Mouse (Mus musculus) CD4-positive, CD25-positive, alpha-beta regulatory T cell, adult 4 months (primary cell): ENCODE measurements around the gene C3. TPM values are rescaled to one million over a fixed set of nuclear protein-coding genes. Genes with fewer than 3 reads are reported as not detected.
A peak's percentile ranks its signal among the peaks of the same experiment; 100 is the strongest.

Experiments used
- ATAC-seq: one replicate; pipeline ENCODE4 v1.8.0; 2017
- polyA plus RNA-seq, 2 experiments: library from polyadenylated mRNA; unstranded; fragments of 100-300 nt; shearing (Covaris generic); gene quantifications; one replicate each; pipeline ENCODE4 v1.2.1; 2017

Gene C3
- 1 to 10 TPM in 1 of 2 experiments, under 1 TPM in 1; 0.85 to 1.3 TPM for polyA plus RNA-seq

DNA sequence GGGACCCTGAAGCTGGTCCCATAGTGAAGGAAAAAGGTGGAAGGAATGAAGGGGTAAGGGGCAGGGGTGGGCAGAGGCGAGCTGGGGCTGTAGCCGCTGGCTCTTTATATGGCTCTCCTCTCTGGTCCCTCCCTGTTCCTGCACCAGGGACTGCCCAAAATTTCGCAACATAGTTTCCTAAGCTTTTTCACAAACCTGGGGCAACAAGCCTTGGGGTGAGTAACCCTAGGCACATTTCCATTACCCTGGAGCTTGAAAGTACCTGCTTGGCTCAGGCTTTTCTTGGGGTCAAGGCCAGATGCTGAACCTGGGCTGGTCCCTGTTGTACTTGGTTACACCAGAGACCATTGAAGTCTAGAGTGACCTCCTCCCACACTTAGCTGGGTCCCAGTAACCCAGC, at the start of gene C3:
C3 (minus strand) TSS at position 123 of the 400 bp plus-strand sequence.
- ATAC-seq, result no peak

DNA sequence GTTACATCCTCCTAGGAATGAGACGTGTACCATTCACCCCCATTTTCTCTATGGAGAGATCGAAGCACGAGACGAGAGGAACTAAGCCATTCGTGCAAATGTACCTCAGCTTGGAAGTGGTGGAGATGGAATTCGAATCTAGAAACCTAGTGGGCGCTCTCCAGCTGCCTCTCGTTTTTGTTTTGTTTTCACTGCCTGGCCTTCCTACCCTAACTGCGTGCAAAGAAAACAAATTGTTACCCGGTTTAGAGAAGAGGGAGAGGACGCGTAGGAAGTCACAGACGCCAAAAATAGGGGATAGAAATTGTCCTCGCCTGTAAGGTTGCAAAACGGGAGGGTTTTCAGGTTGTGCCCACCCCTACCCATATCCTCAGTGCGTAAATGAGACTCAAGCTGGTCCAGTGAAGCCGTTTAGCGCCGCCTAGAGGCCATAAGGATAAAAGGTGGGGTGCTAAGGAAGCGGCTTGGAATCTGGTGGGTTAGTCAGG, 48.7 kb upstream of the C3 start:
- ATAC-seq, result peak; percentile 32

DNA sequence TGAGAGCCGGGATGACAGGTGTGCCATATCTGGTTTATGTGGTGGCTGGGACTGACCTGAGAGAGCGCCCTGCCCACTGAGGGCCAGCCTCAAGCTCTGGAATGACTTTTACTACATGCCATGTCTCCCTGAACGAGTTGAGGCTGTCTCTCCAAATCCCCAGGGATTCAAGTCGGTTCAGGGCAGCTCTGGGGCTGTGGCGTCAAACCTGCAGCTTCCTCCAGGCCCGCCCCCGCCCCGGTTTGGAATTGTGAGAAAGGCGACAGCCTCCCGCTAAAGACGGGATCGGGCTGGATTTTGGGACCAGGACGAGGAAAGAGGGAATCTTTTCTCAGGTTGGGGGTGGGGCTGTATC, 48.0 kb upstream of the C3 start:
- ATAC-seq, result no peak

DNA sequence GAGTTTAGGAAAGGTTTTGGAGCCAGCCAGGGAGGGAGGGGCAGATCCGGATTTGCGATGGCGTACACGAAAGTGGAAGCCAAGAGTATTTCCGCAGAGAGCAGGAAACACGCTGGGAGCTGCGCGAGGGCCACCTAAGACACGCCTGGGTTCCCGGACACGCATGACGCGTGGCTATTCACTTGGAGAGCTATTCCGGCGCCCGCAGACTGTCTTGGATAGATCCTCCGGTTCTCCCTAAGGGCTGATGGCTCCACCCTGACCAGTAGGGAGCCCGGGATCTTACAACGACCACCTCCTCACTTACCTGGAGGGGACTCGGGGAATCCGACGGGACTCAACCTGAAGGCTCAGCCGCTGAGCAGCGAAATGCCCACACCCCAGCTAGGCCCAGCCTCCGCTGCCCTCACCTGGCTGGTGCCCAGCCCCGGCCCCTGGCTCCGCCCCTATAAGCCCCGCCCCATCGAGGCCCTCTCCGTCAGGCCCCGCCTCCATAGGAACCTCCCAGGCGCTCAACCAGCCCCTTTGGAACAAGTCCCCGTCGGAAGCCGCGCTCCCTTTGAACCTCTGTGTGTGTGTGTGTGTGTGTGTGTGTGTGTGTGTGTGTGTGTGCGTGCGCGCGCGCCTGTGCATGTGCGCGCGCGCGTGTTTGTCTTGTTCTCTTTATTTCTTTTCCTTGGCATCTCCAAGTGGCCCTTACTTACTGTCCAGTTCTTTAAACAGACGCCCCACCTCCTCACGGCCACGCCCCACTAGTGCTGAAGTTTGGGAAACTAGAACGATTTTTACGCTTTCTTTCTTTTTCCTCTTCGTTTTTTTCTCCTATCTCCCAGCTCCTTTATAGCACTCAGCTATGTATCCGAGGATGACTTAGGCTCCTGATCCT, 47.4 kb upstream of the C3 start:
- ATAC-seq, result peak; percentile 66

DNA sequence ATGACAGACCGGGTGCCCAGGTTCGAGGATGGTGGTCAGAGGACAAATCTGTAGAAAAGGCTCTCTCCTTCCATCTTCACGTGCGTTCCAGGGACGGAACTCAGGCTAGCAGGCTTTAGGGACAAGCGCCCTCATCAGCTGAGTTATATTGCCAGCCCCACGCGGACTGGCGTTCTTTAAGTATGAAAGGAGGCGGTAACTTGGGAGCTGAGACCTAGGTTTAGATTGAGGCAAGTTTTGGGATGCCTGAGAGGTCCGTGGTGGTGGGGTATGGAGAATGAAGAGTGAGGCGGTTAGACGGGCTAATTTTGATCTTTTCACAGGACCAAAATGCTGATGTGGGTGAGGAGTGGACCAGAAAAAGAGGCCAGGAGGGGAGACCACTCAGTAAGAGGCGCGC, 46.8 kb upstream of the C3 start:
- no peak for ATAC-seq

DNA sequence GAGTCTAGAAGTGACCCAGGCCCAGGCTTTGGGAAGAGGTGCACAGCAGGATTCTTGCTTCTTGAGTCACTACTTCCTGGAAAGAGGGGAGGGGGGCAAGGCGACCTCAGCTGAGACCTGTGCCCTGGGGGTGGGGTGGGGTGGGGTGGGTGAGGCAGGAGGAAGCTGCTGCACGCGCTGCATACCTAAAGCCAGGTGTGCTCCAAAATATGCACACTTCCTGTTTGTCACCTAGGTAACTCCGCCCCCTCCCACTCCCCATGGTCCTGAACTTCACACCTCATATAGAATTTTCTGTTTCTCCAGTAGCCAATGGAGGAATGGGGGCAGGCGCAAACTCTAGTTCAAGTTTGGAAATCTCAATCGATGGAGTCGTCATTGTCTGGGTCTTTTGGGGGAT, 45.9 kb upstream of the C3 start:
- ATAC-seq, result no peak

DNA sequence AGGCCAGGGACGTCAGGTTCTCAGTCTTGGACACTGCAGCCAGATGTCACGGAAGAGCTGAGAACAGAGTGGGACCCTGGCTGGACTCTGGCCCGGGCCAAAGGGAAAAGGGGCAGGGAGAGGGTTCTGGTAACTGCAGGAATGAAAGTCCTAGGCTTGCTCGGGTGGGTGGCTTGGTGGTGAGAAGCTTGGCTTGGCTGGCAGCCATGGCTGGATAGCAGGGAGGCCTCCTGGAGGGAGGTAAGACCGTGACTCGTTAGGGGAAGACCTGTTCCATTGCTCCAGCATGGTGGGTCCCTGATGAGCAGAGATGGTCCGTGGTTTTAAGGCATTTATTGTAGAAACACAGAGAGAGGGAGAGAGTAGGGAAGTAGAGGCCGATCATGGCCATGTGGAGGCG, 43.4 kb upstream of the C3 start:
- no peak for ATAC-seq

DNA sequence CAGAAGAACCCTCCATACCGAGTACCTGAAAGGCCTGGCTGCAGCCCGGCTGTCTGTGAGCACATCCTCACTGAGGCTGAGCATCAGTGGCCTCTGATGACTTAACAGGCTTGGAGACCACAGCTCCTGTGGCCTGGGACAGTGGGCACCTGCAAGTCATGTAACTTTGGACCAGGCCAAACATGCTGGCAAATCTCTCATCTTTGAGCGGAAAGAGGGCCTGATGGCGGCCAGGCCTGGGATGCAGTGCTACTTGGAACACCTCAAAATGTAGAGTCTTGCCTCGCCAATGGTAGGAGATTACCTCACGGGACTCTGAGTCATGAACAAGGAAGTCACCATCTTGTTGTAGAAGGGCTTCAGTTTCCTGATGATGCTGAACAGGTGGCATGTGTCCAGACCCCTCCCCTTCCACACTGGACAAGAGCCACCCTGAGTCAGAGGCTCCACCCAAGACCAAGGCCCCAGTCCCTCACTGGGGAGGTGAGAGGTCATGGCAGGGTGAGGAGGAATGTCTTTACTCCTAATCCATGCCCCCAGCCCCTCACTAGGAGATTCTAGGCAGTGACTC, 39.7 kb upstream of the C3 start:
- no peak for ATAC-seq

DNA sequence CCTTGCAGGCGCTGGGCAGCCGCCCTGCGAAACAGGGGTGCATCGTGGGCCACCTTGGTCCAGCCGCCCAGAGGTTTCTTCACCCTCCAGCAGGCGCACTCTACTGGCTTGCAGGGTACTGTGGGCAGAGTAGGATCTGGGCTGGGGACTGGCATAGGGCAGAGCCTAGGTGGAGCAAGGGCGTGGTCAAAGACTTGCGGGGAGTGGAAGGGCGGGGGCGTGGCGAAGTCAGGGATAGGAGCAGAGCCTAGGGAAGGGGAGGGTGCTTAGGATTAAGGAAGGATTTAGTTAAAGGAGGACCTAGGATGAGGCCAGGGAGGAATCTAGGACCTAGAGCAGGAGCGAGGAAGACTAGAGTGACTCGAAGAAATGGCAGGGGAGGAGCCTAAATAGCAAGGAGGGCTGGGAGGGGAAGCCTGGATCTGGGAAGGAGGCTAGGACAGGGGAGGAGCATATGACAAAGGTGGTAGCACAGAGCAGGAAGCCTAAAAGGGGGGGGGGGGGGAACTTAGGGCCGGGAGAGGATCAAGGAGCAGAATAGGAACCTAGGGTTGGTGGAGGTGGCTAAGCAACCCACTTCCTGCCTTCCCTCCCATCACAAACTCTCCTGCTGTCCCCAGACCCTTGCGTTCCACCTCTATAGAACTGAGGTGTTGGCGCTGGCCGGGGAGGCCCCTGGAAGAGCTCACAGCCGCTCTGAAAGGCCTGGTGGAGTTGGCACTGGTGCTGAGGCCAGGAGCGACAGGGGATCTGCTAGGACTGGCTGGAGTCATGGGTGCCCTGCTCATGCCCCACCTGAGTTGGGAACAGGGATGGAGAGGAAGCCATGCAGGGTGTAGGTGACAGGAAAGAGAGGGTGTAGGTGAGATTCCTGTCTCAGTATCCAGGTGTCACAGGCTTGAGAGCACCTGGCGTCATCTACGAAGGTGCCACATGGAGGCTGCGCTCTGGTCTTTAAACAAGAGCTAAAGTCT, 37.3 kb upstream of the C3 start:
- peak; percentile 51 for ATAC-seq

DNA sequence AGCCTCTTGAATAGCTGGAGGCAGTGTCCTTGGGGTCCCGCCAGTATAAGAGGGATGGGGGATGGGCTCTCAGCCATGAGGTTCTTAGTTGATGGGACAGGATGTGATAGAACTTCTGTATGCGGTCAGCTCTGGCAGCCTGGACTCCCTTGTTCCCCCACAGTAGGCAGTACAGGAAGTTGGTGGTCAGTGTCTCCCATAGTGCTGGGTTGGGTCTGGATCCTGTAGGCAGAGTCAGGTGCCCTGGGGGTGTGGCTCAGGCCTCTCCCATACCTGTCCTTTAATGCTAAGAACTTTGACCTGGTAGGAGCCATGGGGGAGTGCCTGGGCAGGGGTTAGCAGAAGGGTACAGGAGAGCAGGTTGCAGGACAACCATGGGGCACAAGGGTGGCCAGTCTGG, 36.2 kb upstream of the C3 start:
- peak; percentile 34 for ATAC-seq

DNA sequence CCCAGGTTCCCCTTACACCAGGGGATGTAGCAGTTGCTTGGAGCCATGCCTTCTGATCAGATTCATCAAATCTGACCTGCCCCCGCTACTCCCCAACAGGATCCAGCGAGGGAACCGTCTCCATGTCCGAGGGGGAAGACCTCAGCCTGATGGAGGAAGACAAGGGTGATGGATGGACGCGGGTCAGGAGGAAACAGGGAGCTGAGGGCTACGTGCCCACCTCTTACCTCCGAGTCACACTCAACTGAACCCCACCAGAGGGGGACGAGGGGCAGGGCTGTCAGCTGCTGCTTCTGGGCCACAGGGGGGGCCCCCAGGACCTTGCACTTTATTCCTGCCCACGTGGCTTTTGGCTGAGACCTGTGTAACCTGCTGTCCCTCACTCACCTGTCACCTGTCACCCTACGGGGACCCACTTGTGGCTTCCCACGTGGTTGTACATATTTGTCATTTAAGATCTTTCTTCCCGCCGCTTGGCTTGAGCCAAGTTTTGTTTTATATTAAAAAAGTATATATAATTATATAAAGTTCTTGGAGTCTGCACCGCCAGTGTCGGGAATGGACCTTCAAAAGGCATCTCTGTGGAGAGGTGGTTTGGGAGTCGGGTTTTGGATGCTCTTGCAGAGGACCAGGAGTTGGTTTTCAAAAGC, 35.1 kb upstream of the C3 start:
- ATAC-seq, result no peak

DNA sequence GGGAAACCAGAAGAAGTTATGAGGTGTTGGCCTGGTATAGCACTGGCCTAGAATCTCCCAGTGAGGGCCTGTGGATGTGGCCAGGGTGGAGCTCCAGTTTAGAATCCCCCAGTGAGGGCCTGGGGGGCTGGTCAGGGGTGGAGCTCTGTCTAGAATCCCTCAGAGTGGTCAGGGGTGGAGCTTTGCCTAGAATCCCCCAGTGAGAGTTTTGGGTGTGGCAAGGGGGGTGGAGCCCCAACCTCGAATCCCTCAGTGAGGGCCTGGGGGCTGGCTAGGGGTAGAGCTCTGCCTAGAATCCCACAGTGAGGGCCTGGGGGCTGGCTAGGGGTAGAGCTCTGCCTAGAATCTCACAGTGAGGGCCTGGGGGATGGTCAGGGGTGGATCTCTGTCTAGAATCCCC, 33.9 kb upstream of the C3 start:
- ATAC-seq, result no peak

DNA sequence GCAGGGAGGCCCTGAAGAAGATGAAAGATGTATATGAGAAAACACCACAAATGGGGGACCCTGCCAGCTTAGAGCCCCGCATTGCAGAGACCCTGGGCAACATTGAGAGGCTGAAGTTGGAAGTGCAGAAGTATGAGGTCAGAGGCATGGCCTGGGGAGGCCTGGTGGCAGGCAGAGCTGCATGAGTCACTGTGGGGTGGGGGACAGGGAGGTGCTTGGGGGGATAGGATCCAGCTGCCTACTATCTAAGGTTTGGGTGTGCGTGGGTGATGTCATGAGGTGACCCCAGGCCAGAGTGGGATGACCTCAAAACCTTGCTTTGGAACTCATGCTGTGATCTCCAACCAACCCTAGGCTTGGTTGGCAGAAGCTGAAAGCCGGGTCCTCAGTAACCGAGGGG, 33.4 kb upstream of the C3 start:
- no peak for ATAC-seq

DNA sequence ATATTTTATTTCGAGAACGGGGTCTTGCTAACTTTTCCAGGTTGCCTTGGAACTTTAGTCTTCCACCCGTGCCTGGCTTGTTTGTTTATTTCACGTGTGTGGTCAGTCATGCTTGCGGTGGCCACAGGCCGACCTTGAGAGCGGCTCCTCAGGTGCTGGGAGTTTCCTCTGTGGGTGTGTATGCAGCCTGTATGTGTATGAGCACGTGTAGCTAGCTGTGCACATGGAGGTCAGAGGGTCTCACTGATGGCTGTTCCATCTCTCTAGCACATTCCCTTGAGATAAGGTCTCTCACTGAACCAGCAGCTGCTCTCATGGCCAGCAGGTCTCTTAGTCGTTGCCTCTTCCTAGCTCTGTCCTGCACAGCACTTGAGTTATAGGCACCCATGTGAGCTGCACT, 32.4 kb upstream of the C3 start:
- no peak for ATAC-seq

DNA sequence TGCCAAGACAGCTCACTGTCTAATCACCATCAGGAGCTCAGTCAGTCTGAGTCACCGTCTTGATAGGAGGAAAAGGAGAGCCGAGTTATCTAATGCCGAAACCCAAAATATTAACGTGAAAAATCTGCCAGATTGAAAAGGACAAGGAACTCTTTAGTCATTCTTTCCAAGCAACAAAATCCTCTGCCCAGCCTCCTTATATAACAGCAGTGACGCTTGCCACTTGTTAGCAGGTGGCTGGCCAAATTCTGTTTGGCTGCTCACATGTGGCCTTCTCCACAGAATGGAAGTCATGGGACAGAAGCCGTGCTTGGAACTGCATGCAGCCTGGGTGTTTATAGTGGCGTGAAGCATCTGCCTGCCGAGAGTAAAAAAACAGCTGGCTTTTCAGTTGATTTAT, 31.8 kb upstream of the C3 start:
- ATAC-seq, result no peak

DNA sequence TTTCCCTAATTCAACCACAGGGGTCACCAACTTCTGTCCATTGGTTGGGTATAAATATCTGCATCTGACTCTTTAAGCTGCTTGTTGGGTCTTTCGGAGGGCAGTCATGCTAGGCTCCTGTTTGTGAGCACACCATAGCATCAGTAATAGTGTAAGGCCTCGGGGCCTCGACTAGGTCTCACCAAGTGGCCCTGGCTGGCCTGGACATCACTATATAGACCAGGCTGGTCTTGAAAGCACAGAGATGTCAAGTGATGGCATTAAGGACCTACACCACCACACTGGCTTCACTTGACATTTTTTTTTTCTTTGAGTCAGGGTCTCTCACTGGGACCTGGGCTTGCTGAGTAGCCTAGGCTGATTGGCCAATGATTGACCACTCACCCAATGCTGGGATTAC, 30.3 kb upstream of the C3 start:
- no peak for ATAC-seq

DNA sequence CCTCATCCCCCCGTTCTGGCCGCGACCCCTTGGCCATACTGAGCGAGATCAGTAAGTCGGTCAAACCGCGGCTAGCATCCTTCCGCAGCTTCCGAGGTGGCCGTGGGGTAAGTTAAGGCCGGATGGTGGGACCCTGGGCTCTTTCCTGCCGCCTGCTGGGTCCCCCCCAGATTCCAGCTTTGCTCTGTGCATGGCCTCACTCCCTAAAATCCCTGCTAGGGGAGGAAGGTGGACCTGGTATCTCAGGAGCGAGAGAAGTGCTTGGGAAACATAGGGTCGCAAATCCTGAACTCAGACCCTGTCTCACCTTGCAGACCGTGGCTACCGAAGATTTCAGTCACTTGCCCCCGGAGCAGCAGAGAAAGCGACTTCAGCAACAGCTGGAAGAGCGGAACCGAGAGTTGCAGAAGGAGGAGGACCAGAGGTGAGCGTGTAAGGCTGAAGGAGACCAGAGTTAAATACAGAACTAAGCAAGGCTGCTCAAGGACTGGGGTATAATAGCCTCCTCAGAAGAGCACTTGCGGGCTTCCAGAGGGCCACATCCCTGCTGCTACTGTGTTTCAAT, 29.1 kb upstream of the C3 start:
- no peak for ATAC-seq

DNA sequence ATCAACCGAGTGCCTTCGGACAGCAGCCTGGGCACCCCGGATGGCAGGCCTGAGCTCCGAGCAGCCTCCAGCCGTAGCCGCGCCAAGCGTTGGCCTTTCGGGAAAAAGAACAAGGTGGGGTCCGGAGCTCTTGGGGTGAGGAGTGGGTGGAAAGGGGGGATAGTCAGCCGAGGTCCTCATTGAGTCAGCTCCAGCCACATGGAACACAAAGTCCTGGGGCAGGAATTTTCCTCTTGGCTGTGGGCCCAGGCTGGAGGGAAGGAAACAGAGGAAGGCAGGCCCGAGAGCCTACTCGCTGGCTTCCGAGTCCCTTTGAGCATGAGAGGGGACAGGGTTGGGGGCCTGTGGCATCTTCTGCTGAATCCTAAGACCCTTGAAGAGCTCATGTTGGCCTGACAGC, 27.4 kb upstream of the C3 start:
- ATAC-seq, result no peak

DNA sequence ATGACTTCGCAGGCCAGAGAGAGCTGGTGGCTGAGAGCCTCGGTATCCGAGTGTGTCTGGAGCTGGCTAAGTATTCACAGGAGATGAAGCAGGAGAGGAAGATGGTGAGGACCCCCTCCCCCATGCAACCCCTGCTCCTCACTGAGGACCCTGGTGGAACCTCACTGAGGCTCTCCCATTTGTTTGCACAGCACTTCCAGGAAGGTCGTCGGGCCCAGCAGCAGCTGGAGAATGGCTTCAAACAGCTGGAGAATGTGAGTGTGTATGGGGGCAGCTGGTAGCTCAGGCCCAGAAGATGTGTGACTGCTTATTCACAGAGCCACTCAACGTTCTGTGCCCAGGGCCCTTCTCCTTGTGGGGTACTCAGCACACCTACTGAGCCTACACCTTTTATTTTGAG, 25.4 kb upstream of the C3 start:
- no peak for ATAC-seq

DNA sequence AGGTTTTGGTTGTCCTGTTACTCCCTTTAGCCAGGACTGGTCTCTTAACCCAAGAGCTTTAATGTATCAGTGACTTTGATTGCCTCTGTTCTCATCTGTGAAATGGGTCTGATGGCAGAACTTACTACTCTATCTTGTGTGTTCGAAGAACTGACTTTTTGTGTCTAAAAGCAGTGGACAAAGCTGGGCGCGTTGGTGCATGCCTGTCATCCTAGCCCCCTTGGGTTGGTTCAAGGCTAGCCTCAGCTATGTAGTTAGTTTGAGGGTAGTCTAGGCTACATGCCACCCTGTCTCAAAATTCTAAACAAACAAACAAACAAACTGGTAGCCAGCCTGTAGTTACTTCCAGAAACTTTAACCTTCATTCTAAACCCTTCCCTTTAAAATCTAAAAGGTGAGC, 23.5 kb upstream of the C3 start:
- ATAC-seq, result no peak

DNA sequence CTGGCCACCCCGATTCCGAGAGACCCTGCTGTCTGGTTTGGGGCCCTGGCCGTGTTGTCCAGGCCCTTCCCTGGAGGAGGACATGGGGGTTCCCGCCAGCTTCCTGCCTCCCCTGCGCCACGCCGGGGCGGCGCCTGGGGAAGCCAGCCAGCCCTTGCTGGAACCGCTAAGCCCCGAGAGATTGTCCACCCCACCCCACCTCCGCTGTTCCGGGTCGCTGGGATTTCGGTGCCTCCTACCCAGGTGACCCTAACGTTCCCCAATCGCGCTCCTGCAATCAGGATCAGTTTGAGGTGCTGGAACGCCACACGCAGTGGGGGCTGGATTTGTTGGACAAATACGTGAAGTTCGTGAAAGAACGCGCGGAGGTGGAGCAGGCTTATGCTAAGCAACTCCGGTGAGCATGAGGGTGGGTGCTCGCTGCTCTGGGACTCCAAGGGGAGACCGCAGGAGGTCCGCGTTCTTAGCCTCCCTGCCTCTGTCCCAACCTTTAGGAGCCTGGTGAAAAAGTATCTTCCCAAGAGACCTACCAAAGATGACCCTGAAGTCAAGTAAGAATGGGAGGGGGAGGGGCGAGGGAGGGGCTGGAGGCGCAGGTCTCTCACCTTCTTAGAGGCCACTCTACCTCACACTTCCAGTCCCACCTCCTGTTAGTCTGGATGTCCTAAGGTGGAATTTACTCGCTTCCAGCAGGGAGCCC, 22.7 kb upstream of the C3 start:
- no peak for ATAC-seq
